Mouse (Mus musculus): Measurements from ENCODE around the gene Olfr449. TPM values are rescaled to one million over a fixed set of nuclear protein-coding genes. Genes with fewer than 3 reads are reported as not detected.

The Olfr449 gene
- not detected for total RNA-seq (2021)

GRCm38 (mm10) chr6:42834084-42834483 is at the start of gene Olfr449:
Gene Olfr449 (plus strand): TSS chr6:42834384.
- intact Hi-C loops (cut with DNase I) = no loop called here

DNA sequence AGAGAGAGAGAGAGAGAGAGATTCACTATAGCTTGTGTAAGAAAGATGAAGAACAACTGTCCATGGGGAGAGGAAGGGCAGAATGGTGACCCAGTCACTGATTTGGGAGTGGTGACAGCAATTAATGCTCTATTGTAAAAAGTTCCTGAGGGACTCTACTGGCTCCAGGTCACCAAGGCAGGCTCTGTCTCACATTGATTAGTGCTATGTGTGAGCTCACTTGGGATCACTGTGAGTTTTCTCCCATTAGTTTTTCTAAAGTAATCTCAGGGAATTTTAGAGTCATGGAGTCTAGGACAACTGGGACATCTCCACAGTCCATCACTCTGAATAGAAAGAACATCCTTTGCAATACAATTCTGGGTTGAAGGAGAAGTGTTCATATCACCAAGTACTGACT is 49.4 kb upstream of the Olfr449 start, which contains the start of gene Olfr452:
Gene Olfr452, plus strand, starts transcription at position 301 of the 400 bp plus-strand sequence.
- no peak for DNase-seq
- intact Hi-C loops (cut with DNase I) = no loop called here

More at GRCm38 (mm10) chr6:42834084-42834483, at the start of gene Olfr449:
- DNase-seq = no peak

- intact Hi-C loops (cut with DNase I) = no loop called here
- no peak for DNase-seq
Measured at GRCm38 (mm10) chr6:42790247-42790948, 43.8 kb upstream of the Olfr449 start.

DNA sequence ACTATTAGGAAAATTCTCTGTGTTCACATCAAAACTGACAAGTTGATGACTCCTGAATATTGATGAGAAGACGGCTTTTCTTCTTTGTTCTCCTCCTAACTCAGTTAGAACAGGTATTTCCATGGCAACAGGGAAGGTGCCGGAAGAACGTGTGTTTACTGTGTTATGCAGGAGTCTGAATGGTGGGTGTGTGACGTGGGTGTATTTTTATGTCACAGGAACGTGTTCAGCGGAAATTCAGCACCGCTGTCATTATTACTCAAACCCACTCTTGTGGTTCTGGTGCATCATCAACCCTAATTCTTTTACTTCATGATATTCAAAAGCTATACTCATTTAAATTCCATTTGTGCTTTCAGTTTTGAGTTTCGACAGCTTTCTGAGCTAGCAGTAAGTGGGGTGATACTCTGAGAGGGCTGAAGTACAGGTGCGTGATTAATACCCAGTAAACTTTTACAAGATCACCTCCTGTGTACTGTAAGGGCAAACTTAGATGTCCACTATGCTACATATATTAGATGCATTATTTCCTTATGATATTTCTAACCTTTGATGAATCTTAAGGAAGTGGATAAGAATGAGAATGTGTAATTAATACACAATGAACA is 43.1 kb upstream of the Olfr449 start:
- DNase-seq = no peak
- intact Hi-C loops (cut with DNase I) = no loop called here

DNA sequence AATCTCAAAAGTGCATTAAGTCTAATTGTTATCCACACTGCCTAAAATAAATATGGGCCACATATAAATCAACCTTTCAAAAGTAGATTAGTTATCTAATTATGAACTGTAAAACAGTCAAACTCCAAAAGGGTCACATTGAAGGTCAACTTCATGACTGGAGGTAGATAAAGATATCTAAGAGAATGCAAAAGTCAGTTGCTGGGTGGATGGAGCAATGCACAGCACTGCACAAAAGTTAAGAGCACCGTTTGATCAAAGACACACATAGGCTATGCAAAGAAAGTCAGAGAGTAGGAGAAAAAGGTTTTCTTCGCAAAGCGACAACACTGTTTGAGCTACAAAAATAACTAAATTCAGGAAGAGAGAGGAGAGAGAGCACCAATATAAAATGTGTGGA is 39.2 kb upstream of the Olfr449 start:
- intact Hi-C loops (cut with DNase I) = no loop called here
- DNase-seq = no peak

DNA sequence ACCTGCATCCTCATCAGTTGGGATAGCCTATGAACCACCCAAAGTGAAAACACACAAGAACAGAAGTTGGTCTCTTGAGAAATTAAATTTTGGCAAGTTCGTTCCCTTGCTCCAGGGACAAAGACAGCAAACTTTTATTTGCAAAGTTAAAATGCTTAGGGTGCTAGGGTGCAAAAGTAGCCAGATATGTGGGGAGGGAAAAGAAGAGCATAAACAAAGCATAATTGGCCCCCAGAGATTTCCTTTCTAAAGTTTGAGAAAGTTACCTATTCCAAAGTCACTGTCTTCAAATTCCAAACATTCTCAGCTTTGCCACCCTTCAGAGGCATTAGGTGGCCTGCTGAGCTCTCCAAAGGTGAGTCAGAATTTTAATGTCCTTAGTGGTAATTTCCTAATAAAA is 22.5 kb upstream of the Olfr449 start, which contains the start of gene Olfr450:
Gene Olfr450, plus strand, starts transcription at position 301 of the 400 bp plus-strand sequence.
- DNase-seq = no peak
- intact Hi-C loops (cut with DNase I) = no loop called here

GRCm38 (mm10) chr6:42860222-42860819 is 26.1 kb downstream of the Olfr449 start:
- DNase-seq = no peak
- intact Hi-C loops (cut with DNase I) = loop anchor here (10.0 kb wide), 1 partner anchor 276 kb away; no protein-coding TSS in a partner anchor

GRCm38 (mm10) chr6:42869695-42870094 is 35.5 kb downstream of the Olfr449 start:
- no peak for DNase-seq
- intact Hi-C loops (cut with DNase I) = loop anchor here (10.0 kb wide), 1 partner anchor 285 kb away; no protein-coding TSS in a partner anchor

- intact Hi-C loops (cut with DNase I) = no loop called here
- no peak for DNase-seq
Measured at GRCm38 (mm10) chr6:42876323-42876722, 42.1 kb downstream of the Olfr449 start.

Other genes with a start within 250 kb of the Olfr449 start
- gene Tcaf3, start 236.7 kb upstream of the Olfr449 start, total RNA-seq (2021) = not detected
- 1 to 10 TPM; 2.2 to 2.4 TPM for gene Tcaf2, start 189.1 kb upstream of the Olfr449 start, total RNA-seq (2021)
- 100 to 1,000 TPM; 270 to 290 TPM for gene Tcaf1, start 124.3 kb upstream of the Olfr449 start, total RNA-seq (2021)
- not detected for gene Olfr453, start 95.0 kb upstream of the Olfr449 start, total RNA-seq (2021)
- not detected for gene Olfr38, start 78.0 kb upstream of the Olfr449 start, total RNA-seq (2021)
- not detected for gene Olfr452, start 49.3 kb upstream of the Olfr449 start, total RNA-seq (2021)
- gene Olfr450, start 22.4 kb upstream of the Olfr449 start, total RNA-seq (2021) = not detected
- gene Olfr448, start 56.1 kb downstream of the Olfr449 start, total RNA-seq (2021) = not detected
- not detected for gene Olfr447, start 74.5 kb downstream of the Olfr449 start, total RNA-seq (2021)
- not detected for gene Olfr446, start 87.0 kb downstream of the Olfr449 start, total RNA-seq (2021)
- not detected for gene Olfr444, start 114.7 kb downstream of the Olfr449 start, total RNA-seq (2021)